Mouse (Mus musculus) neural tube, embryonic 14.5 days (tissue): ENCODE data around the gene Abca2. TPM values are rescaled to one million over a fixed set of nuclear protein-coding genes. Genes with fewer than 3 reads are reported as not detected.

ENCODE experiments used
- ATAC-seq: fragments of 200-750 bp; cut with Nextera tagmentation; 2 replicates; pipeline ENCODE4 v1.8.0; 2017; ENCODE audit warnings: low read depth, mild to moderate bottlenecking, moderate TSS enrichment, moderate library complexity
- H3K27ac ChIP-seq: fragments of 300-500 bp; sonication (generic); 2 replicates; pipeline ENCODE4 v1.5.1; 2014; ENCODE audit warnings: low read depth, mild to moderate bottlenecking, control low read depth, low read length, moderate library complexity, mixed read lengths
- H3K27me3 ChIP-seq: fragments of 300-500 bp; sonication (generic); 2 replicates; pipeline ENCODE4 v1.6.1; 2014; ENCODE audit warnings: low read length; ENCODE audit not compliant: control insufficient read depth, insufficient read depth
- H3K36me3 ChIP-seq: fragments of 300-500 bp; sonication (generic); 2 replicates; pipeline ENCODE4 v1.6.1; 2014; ENCODE audit warnings: low read length, mixed read lengths; ENCODE audit not compliant: control insufficient read depth, insufficient read depth
- H3K4me1 ChIP-seq: fragments of 300-500 bp; sonication (generic); 2 replicates; pipeline ENCODE4 v1.6.1; 2014; ENCODE audit warnings: low read length; ENCODE audit not compliant: control insufficient read depth, insufficient read depth
- H3K4me2 ChIP-seq: fragments of 300-500 bp; sonication (generic); 2 replicates; pipeline ENCODE4 v1.6.1; 2014; ENCODE audit warnings: mild to moderate bottlenecking, low read depth, low read length, control low read depth
- H3K4me3 ChIP-seq: fragments of 300-500 bp; sonication (generic); 2 replicates; pipeline ENCODE4 v1.5.1; 2014; ENCODE audit warnings: low read depth, low read length, control low read depth, mixed read lengths
- H3K9ac ChIP-seq: fragments of 300-500 bp; sonication (generic); replicated peaks from 2 replicates; pipeline ENCODE4 v1.6.1; 2014; ENCODE audit warnings: low read depth, mild to moderate bottlenecking, control low read depth, low read length, mixed read lengths
- H3K9me3 ChIP-seq: fragments of 300-500 bp; sonication (generic); 2 replicates; pipeline ENCODE4 v1.6.1; 2016; ENCODE audit warnings: low read length; ENCODE audit not compliant: control insufficient read depth
- WGBS: fragments of 180-500 bp; shearing (Covaris S2); extraction: QIAGEN DNeasy Blood & Tissue Kit; methylation state at CpG from one replicate; pipeline ENCODE4 v1.1.7; 2014; 5-methylcytosine and 5-hydroxymethylcytosine counted together
- polyA plus RNA-seq: library from polyadenylated mRNA; unstranded; fragments of >200 nt; fragmentation: Nextera tagmentation; extraction: Ambion mirVana; gene quantifications from 2 replicates; pipeline ENCODE4 v1.2.1, GENCODE M21; 2014

Abca2 gene
- polyA plus RNA-seq, 1 experiment from 2014 or later = 16.2 TPM

- H3K4me1 ChIP-seq = no peaks in the 10 kb centered on the region
- H3K4me3 ChIP-seq = no peak overlapping the region
- H3K9ac ChIP-seq = no peak overlapping the region
- H3K27me3 ChIP-seq = no peaks in the 10 kb centered on the region
- no peak for ATAC-seq
- H3K27ac ChIP-seq = no peak overlapping the region
- no peaks in the 10 kb centered on the region for H3K36me3 ChIP-seq
- 68% methylated on average over 10 of the region's 10 CpGs for WGBS
- H3K9me3 ChIP-seq = no peaks in the 10 kb centered on the region
- H3K4me2 ChIP-seq = no peak overlapping the region
These were observed 51.2 kb downstream of the Abca2 start for GRCm38 (mm10) chr2:25479551-25480311.

DNA sequence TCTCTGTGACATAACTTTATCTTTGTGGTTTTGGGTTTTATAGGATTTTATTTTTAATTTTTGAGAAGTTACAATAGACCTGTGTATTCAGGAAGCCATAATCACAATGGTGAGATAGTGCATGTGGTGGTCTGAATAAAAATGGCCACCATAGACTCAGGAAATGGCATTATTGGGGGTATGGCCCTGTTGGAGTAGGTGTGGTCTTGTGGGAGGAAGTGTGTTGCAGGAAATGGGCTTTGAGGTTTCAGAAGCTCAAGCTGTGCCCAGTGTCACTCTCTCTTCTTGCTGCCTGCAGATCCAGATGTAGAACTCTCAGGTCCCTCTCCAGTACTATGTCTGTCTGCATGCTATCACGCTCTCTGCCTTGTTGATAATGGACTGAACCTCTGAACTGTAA is 52.0 kb downstream of the Abca2 start:
- no peak overlapping the region for H3K27ac ChIP-seq
- no peak overlapping the region for H3K4me3 ChIP-seq
- H3K4me1 ChIP-seq = no peaks in the 10 kb centered on the region
- no peak overlapping the region for H3K9ac ChIP-seq
- WGBS = 93% methylated on average over 1 of the region's 1 CpGs
- H3K27me3 ChIP-seq = no peaks in the 10 kb centered on the region
- ATAC-seq = no peak
- no peak overlapping the region for H3K4me2 ChIP-seq
- no peaks in the 10 kb centered on the region for H3K9me3 ChIP-seq
- H3K36me3 ChIP-seq = no peaks in the 10 kb centered on the region

DNA sequence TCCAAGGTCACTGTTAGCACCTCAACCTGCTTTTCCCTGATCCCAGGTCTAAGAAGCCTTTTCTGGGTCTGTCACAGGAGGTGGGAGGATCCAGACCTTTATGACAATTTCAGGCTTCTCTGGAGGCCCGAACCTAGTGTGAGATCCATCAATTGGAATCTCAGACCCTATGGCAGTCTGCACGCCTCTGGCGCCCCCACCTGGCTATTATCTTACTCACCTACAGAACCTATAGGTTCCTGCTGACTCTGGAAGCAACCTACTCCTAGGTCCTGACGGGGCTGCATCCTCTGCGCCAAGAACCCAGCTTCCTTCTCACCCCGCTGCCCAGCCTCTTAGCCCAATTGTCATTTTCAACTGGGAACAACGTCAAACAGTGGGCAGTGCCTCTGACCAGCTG is 54.5 kb downstream of the Abca2 start:
- ATAC-seq = no peak
- 31% methylated on average over 7 of the region's 7 CpGs for WGBS
- H3K36me3 ChIP-seq = no peaks in the 10 kb centered on the region
- no peaks in the 10 kb centered on the region for H3K9me3 ChIP-seq
- H3K4me1 ChIP-seq = no peaks in the 10 kb centered on the region
- H3K4me2 ChIP-seq = no peak overlapping the region
- H3K9ac ChIP-seq = no peak overlapping the region
- no peak overlapping the region for H3K4me3 ChIP-seq
- no peak overlapping the region for H3K27ac ChIP-seq
- H3K27me3 ChIP-seq = no peaks in the 10 kb centered on the region

GRCm38 (mm10) chr2:25484901-25485647 is 56.6 kb downstream of the Abca2 start:
- Histone ChIP-seq H3K27me3 (no peaks in the 10 kb centered on the region), H3K27ac (no peak overlapping the region), H3K4me2 (no peak overlapping the region), H3K9ac (no peak overlapping the region), H3K4me3 (no peak overlapping the region), H3K9me3 (no peaks in the 10 kb centered on the region), H3K4me1 (no peaks in the 10 kb centered on the region), H3K36me3 (no peaks in the 10 kb centered on the region)
- 70% methylated on average over 11 of the region's 11 CpGs for WGBS
- no peak for ATAC-seq

DNA sequence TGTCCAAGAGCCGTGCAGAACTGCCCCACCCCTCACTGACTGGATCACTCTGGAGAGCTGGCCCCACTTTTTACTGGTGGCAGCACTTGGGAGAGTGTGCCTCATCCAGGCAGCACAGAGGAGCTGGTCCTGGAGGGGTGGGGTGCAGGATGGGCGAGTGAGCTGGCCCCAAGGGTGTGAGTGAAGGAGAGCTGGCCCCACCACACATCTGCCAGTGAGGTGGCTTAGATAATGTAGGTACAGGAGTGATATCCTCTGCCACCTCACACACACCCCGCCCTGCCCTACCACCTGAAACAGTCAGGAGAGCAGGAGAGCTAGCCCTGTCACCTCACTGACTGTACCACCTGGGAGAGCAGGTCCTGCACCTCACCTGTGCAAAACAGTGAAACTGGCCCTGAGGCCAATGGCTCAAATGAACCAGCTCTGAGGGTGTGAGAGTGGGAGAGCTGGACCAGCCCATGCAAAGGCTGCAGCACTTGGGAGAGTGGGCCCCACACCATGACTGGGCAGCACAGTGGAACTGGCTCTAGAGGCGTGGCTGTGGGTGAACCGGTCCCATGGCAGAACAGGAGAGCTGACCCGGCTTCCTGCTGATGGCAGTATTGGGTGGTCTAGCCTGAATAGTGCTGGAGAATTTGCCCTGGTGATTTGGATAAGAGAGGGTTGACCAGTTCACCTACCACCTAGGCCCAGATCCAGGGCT is 59.6 kb downstream of the Abca2 start:
- ATAC-seq = no peak
- WGBS = 72% methylated on average over 6 of the region's 6 CpGs
- Histone ChIP-seq H3K9me3 (no peaks in the 10 kb centered on the region), H3K27ac (no peak overlapping the region), H3K36me3 (no peaks in the 10 kb centered on the region), H3K9ac (no peak overlapping the region), H3K4me1 (no peaks in the 10 kb centered on the region), H3K27me3 (no peaks in the 10 kb centered on the region), H3K4me3 (no peak overlapping the region), H3K4me2 (no peak overlapping the region)

GRCm38 (mm10) chr2:25488671-25489068 is 60.2 kb downstream of the Abca2 start:
- no peak overlapping the region for H3K9ac ChIP-seq
- ATAC-seq = no peak
- no peak overlapping the region for H3K4me2 ChIP-seq
- H3K36me3 ChIP-seq = no peaks in the 10 kb centered on the region
- no peak overlapping the region for H3K27ac ChIP-seq
- no peaks in the 10 kb centered on the region for H3K27me3 ChIP-seq
- H3K4me1 ChIP-seq = no peaks in the 10 kb centered on the region
- 83% methylated on average over 7 of the region's 7 CpGs for WGBS
- no peaks in the 10 kb centered on the region for H3K9me3 ChIP-seq
- H3K4me3 ChIP-seq = no peak overlapping the region

- Histone ChIP-seq H3K4me3 (no peak overlapping the region), H3K27ac (no peak overlapping the region), H3K9me3 (no peaks in the 10 kb centered on the region), H3K4me2 (no peak overlapping the region), H3K9ac (no peak overlapping the region), H3K27me3 (no peaks in the 10 kb centered on the region), H3K36me3 (no peaks in the 10 kb centered on the region), H3K4me1 (no peaks in the 10 kb centered on the region)
- 87% methylated on average over 5 of the region's 5 CpGs for WGBS
- ATAC-seq = no peak
These were observed 64.5 kb downstream of the Abca2 start for GRCm38 (mm10) chr2:25492988-25493387.

DNA sequence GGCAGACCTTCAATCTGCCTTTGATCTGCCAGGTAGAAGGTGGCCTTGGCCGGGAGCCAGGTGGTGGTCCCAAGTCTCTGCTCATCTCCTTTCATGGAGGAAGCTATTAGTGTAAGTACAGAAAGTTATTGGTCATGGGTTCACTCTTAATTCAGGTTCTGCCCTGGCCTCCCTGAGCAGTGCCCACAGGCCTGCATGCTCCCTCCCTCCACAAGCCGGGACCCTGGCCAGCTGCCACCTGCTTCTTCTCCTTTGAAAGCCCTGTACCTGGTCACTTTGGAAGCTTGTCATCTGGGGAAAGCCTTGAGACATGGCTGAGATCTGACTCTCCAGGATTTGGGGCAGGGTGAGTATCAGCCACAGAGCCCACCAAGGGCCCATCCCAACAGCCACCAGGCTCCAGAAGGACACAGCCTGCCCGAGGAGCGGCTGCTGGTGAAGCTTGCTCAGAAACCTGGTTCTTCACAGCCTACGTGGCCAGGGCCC is 65.0 kb downstream of the Abca2 start, which contains the start of gene Lcn12:
Gene Lcn12, minus strand, starts transcription at position 436 of the 486 bp plus-strand sequence.
- Histone ChIP-seq H3K9ac (no peak within 1 kb of the TSS), H3K4me1 (no peaks in the 10 kb centered on the region), H3K4me3 (no peak within 1 kb of the TSS), H3K27me3 (no peaks in the 10 kb centered on the region), H3K36me3 (no peaks in the 10 kb centered on the region), H3K9me3 (no peaks in the 10 kb centered on the region), H3K27ac (no peak within 1 kb of the TSS), H3K4me2 (no peak within 1 kb of the TSS)
- 87% methylated on average over 5 of the region's 5 CpGs for WGBS
- ATAC-seq = no peak

DNA sequence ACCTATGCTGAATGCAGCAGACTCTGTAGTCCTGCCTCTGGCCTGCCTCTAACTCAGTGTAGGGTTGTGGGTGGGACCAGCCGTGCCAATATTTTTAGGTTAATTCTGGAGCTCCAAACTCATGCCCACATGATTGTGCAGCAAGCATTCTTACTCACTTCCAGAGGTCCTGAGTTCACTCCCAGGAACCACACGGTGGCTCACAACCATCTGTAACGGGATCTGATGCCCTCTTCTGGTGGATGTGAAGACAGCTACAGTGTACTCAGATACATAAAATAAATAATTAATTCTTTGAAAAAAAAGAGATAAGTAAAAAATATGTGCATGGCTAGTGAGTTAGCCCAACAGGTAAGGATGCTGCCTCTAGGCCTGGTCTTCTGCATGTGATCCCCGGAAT is 68.0 kb downstream of the Abca2 start:
- Histone ChIP-seq H3K9me3 (no peaks in the 10 kb centered on the region), H3K36me3 (no peaks in the 10 kb centered on the region), H3K4me2 (no peak overlapping the region), H3K9ac (no peak overlapping the region), H3K27me3 (no peaks in the 10 kb centered on the region), H3K4me3 (no peak overlapping the region), H3K27ac (no peak overlapping the region), H3K4me1 (peaks cover 6% of the 10 kb centered on the region)
- no peak for ATAC-seq
- WGBS = 47% methylated on average over 4 of the region's 4 CpGs
